Mouse (Mus musculus): ENCODE measurements at regions not wholly inside any gene's neighbourhood (a gene's known extent, or its start where the extent isn't known, plus 50 kb on each side); places are given as distances from the start of the nearest gene placed in this dataset.

- no peak overlapping the region for H3K9ac ChIP-seq (replicated peaks; ENCODE audit: low read depth, low read length)
- no peak for ATAC-seq (ENCODE audit: low read depth)
- H3K27ac ChIP-seq (ENCODE audit: low read depth, low read length) = no peak overlapping the region
- H3K4me3 ChIP-seq (ENCODE audit: low read depth, low read length) = no peak overlapping the region
- no peaks in the 10 kb centered on the region for H3K27me3 ChIP-seq (ENCODE audit: control insufficient read depth, insufficient read depth, low read length)
- WGBS = 89% methylated on average over 11 of the region's 11 CpGs
- H3K4me2 ChIP-seq (ENCODE audit: low read depth, low read length) = no peak overlapping the region
- H3K9me3 ChIP-seq (ENCODE audit: control insufficient read depth, low read length) = no peaks in the 10 kb centered on the region
- H3K36me3 ChIP-seq (ENCODE audit: control insufficient read depth, insufficient read depth, low read length) = no peaks in the 10 kb centered on the region
- no peaks in the 10 kb centered on the region for H3K4me1 ChIP-seq (ENCODE audit: control insufficient read depth, insufficient read depth, low read length)
Measured at GRCm38 (mm10) chr6:50058596-50058995, 51.4 kb upstream of the Mpp6 start.

GRCm38 (mm10) chr6:50059917-50060316, 50.1 kb upstream of the Mpp6 start:
- Histone ChIP-seq H3K4me1 (ENCODE audit: control insufficient read depth, insufficient read depth, low read length) (no peaks in the 10 kb centered on the region), H3K27me3 (ENCODE audit: control insufficient read depth, insufficient read depth, low read length) (no peaks in the 10 kb centered on the region), H3K36me3 (ENCODE audit: control insufficient read depth, insufficient read depth, low read length) (no peaks in the 10 kb centered on the region), H3K4me2 (ENCODE audit: low read depth, low read length) (no peak overlapping the region), H3K4me3 (ENCODE audit: low read depth, low read length) (no peak overlapping the region), H3K9ac (replicated peaks; ENCODE audit: low read depth, low read length) (no peak overlapping the region), H3K27ac (ENCODE audit: low read depth, low read length) (no peak overlapping the region), H3K9me3 (ENCODE audit: control insufficient read depth, low read length) (no peaks in the 10 kb centered on the region)
- 93% methylated on average over 3 of the region's 3 CpGs for WGBS
- ATAC-seq (ENCODE audit: low read depth) = no peak
